Mouse (Mus musculus) CH12.LX (cell line): ENCODE results near the gene Lmf1.

Experiments used
- CTCF ChIP-seq, 2 experiments: IDR thresholded peaks in 1 of 2; conservative IDR thresholded peaks in 1 of 2; 2 replicates each; pipeline ENCODE4 v1.5.1; 2011 to 2012; ENCODE audit warnings: low read depth in 2 of 2, low read length in 2 of 2, improper control_type of control experiment in 1 of 2, inconsistent platforms in 1 of 2, mild to moderate bottlenecking in 1 of 2, moderate library complexity in 1 of 2
- E2F4 ChIP-seq: IDR thresholded peaks from 2 replicates; pipeline ENCODE4 v1.6.1; 2011; ENCODE audit warnings: low read depth, low read length, improper control_type of control experiment; ENCODE audit not compliant: insufficient replicate concordance
- EP300 ChIP-seq: IDR thresholded peaks from 2 replicates; pipeline ENCODE4 v1.6.1; 2011; ENCODE audit warnings: low read length, improper control_type of control experiment
- HCFC1 ChIP-seq: IDR thresholded peaks from 2 replicates; pipeline ENCODE4 v1.6.1; 2012; ENCODE audit warnings: low read depth, mild to moderate bottlenecking, inconsistent platforms, low read length, improper control_type of control experiment
- IRF4 ChIP-seq: IDR thresholded peaks from 2 replicates; pipeline ENCODE4 v1.6.1; 2014; ENCODE audit warnings: low read depth, mild to moderate bottlenecking, inconsistent platforms, low read length, improper control_type of control experiment
- JUND ChIP-seq: conservative IDR thresholded peaks from 2 replicates; pipeline ENCODE4 v1.6.1; 2011; ENCODE audit warnings: low read depth, low read length, improper control_type of control experiment
- KAT2A ChIP-seq: IDR thresholded peaks from 2 replicates; pipeline ENCODE4 v1.6.1; 2012; ENCODE audit warnings: low read length, improper control_type of control experiment, inconsistent platforms; ENCODE audit not compliant: insufficient replicate concordance
- POLR2A ChIP-seq: IDR thresholded peaks from 2 replicates; pipeline ENCODE4 v1.6.1; 2011; ENCODE audit warnings: low read depth, mild to moderate bottlenecking, improper control_type of control experiment, low read length
- POLR2AphosphoS2 ChIP-seq: IDR thresholded peaks from 2 replicates; pipeline ENCODE4 v1.6.1; 2011; ENCODE audit warnings: low read depth, low read length, improper control_type of control experiment
- RAD21 ChIP-seq: IDR thresholded peaks from 2 replicates; pipeline ENCODE4 v1.6.1; 2011; ENCODE audit warnings: low read depth, mild to moderate bottlenecking, low read length, improper control_type of control experiment, moderate library complexity
- TCF12 ChIP-seq: IDR thresholded peaks from 2 replicates; pipeline ENCODE4 v1.6.1; 2014; ENCODE audit warnings: low read depth, mild to moderate bottlenecking, inconsistent platforms, low read length, improper control_type of control experiment
- ZKSCAN1 ChIP-seq: IDR thresholded peaks from 2 replicates; pipeline ENCODE4 v1.6.1; 2012; ENCODE audit warnings: low read depth, inconsistent platforms, low read length, improper control_type of control experiment, borderline replicate concordance
- ZNF384 ChIP-seq: IDR thresholded peaks from 2 replicates; pipeline ENCODE4 v1.6.1; 2012; ENCODE audit warnings: low read depth, low read length, improper control_type of control experiment, inconsistent platforms

DNA sequence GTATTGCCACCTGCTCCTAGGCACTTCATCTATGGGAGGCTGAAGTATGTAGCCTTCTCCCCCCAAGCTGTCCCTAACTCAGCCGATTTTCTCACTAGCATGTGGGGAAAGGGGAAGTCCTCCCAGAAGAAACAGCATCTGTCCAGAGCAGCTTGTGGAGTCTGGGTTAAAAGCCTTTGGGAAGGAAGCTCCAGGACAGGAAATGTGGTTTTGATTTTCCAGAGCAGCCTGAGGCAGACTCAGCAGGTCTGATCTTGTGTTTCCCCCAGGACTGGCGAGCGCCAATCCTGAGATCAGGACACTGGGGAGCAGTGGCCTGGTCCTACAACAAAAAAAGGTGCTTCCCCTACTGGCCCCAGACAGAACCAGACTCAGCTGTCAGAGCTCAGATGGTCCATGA is 23.7 kb upstream of the Lmf1 start:
- TF ChIP-seq RAD21 (no peak), IRF4 (no peak), EP300 (no peak), TCF12 (no peak), POLR2AphosphoS2 (no peak), CTCF (conservative IDR thresholded peaks at IDR 0.05 in 1 of 2, IDR thresholded peaks at IDR 0.05 in 1 of 2; ENCODE audit: low read depth in 2 of 2, low read length in 2 of 2) (no peak), JUND (no peak), POLR2A (no peak), ZKSCAN1 (no peak), KAT2A (no peak), ZNF384 (no peak), HCFC1 (no peak), E2F4 (no peak)
